Mouse (Mus musculus): ENCODE data around the gene Snai3. TPM values are rescaled to one million over a fixed set of nuclear protein-coding genes. Genes with fewer than 3 reads are reported as not detected.

Gene Snai3
- polyA plus RNA-seq, 1 experiment from 2014 or later = 1.2 TPM

DNA sequence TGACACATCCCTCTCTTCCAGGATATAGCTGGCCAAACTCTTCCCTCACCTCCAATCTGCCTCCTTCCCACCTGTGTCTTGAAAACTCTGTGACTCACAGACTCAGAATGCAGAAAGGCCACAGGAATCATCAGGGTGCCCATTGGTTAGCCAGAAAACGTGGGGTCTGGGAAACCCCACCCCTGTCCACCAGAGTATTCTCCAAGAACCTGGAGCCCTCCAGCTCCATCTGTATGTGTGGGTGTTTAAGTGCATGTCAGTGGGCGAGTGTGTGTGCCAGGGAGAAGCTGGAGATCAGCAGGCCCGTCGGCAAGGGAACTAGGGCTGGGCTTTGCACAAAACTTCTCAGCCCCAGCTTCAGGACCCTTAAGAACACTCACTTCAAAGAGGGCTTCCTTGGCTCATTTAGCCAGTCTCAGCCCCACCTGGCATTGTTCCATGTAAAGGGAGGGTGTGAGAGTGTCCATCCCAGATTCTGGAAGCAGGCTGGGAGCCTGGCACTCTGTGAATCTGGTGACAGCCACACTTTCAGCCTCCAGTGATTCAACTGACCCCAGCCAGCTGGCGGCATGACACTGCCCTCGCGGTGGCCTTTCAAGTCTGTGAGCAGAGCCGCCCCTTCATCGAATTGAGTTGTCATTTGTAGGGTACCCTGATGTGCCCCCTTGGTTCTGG lies 40.5 kb downstream of the Snai3 start:
- DNase-seq (ENCODE audit: low spot score) (peak; percentile 54), ATAC-seq (peak; percentile 66)
- Histone ChIP-seq H3K4me2 (replicated peaks; ENCODE audit: low read depth, low read length) (no peak overlapping the region), H3K9ac (replicated peaks; ENCODE audit: low read depth) (no peak overlapping the region), H3K27me3 (replicated peaks; ENCODE audit: insufficient read depth, low read length) (no peaks in the 10 kb centered on the region), H3K4me3 (ENCODE audit: low read depth, low read length) (no peak overlapping the region), H3K27ac (ENCODE audit: low read length) (no peak overlapping the region), H3K9me3 (ENCODE audit: low read length) (no peaks in the 10 kb centered on the region), H3K36me3 (ENCODE audit: insufficient read depth, low read length) (peaks cover 9% of the 10 kb centered on the region; the same call in 1 of the 2 replicates), H3K4me1 (ENCODE audit: insufficient read depth, low read depth, low read length) (no peaks in the 10 kb centered on the region)
- 30% methylated on average over 9 of the region's 9 CpGs for WGBS
- no peak for TF ChIP-seq EP300 (IDR thresholded peaks at IDR 0.05)
- no peak for TF ChIP-seq CTCF (IDR thresholded peaks at IDR 0.05)

DNA sequence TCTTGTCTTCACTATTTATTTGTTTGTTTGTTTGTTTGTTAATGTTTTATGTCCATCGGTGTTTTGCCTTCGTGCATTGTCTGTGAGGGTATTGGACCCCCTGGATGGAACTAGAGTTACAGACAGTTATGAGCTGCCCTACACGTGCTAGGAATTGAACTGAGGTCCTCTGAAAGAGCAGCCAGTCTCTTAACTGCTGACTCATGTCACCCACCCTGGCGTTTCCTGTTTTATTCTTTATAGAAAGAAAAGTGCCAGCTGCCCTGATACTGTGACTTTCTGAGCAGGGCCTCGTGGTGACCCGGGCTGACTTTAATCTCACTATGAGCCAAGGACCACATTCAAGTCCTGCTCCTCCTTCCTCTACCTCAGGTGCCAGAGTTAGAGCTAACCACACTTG lies 45.0 kb downstream of the Snai3 start:
- no peak for DNase-seq (ENCODE audit: low spot score)
- Histone ChIP-seq H3K4me3 (ENCODE audit: low read depth, low read length) (no peak overlapping the region), H3K9me3 (ENCODE audit: low read length) (no peaks in the 10 kb centered on the region), H3K4me2 (replicated peaks; ENCODE audit: low read depth, low read length) (no peak overlapping the region), H3K27ac (ENCODE audit: low read length) (no peak overlapping the region), H3K4me1 (ENCODE audit: insufficient read depth, low read depth, low read length) (no peaks in the 10 kb centered on the region), H3K27me3 (replicated peaks; ENCODE audit: insufficient read depth, low read length) (no peaks in the 10 kb centered on the region), H3K36me3 (ENCODE audit: insufficient read depth, low read length) (peaks cover 41% of the 10 kb centered on the region), H3K9ac (replicated peaks; ENCODE audit: low read depth) (no peak overlapping the region)
- no peak for ATAC-seq
- TF ChIP-seq EP300 (IDR thresholded peaks at IDR 0.05) = no peak
- no peak for TF ChIP-seq CTCF (IDR thresholded peaks at IDR 0.05)
- 77% methylated on average over 6 of the region's 6 CpGs for WGBS

DNA sequence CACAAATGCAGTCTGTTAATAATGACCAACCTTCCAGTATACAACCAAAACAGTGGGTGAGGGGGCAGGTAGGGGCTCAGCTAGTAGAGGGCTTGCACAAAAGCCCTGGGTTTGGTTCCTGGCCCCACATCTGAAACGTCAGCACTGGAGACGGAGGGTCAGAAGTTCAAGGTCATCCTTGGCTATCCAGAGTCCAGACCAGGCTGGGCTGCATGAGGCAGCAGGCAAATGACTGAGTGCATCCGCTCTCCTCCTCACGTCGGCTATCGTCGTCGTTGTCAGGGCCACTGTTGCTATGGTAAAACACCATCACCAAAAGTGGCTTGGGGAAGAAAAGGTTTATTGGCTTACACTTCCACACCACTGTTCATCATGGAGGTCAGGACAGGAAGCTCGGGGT lies 46.2 kb downstream of the Snai3 start:
- Histone ChIP-seq H3K9ac (replicated peaks; ENCODE audit: low read depth) (no peak overlapping the region), H3K36me3 (ENCODE audit: insufficient read depth, low read length) (peaks cover 48% of the 10 kb centered on the region), H3K27me3 (replicated peaks; ENCODE audit: insufficient read depth, low read length) (no peaks in the 10 kb centered on the region), H3K4me3 (ENCODE audit: low read depth, low read length) (no peak overlapping the region), H3K27ac (ENCODE audit: low read length) (no peak overlapping the region), H3K9me3 (ENCODE audit: low read length) (no peaks in the 10 kb centered on the region), H3K4me1 (ENCODE audit: insufficient read depth, low read depth, low read length) (no peaks in the 10 kb centered on the region), H3K4me2 (replicated peaks; ENCODE audit: low read depth, low read length) (no peak overlapping the region)
- no peak for TF ChIP-seq CTCF (IDR thresholded peaks at IDR 0.05)
- no peak for TF ChIP-seq EP300 (IDR thresholded peaks at IDR 0.05)
- WGBS = 80% methylated on average over 9 of the region's 9 CpGs
- ATAC-seq (no peak), DNase-seq (ENCODE audit: low spot score) (no peak)

DNA sequence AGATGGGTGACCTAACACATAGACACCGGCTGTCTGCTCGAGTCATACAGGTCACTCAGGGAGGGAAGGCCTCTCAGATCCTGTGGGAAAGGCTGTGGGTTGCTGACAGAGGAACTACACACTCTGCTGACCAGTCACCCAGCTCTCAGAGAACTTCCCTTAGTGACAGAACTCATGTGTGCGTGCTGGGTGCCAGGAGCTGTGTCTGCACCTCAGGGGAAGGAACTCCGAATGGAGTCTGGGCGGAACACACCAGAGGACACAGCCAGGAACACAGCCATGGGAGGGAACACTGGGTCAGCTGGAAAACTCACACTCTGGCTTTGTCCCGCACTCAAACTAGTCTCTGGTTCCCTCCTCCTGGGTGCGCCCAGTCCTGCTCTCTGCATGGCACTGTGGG lies 52.9 kb downstream of the Snai3 start:
- Histone ChIP-seq H3K4me2 (replicated peaks; ENCODE audit: low read depth, low read length) (no peak overlapping the region), H3K9me3 (ENCODE audit: low read length) (no peaks in the 10 kb centered on the region), H3K27me3 (replicated peaks; ENCODE audit: insufficient read depth, low read length) (no peaks in the 10 kb centered on the region), H3K27ac (ENCODE audit: low read length) (no peak overlapping the region), H3K9ac (replicated peaks; ENCODE audit: low read depth) (no peak overlapping the region), H3K36me3 (ENCODE audit: insufficient read depth, low read length) (peaks cover 71% of the 10 kb centered on the region), H3K4me3 (ENCODE audit: low read depth, low read length) (no peak overlapping the region), H3K4me1 (ENCODE audit: insufficient read depth, low read depth, low read length) (no peaks in the 10 kb centered on the region)
- ATAC-seq (no peak), DNase-seq (ENCODE audit: low spot score) (no peak)
- 91% methylated on average over 7 of the region's 7 CpGs for WGBS
- no peak for TF ChIP-seq CTCF (IDR thresholded peaks at IDR 0.05)
- TF ChIP-seq EP300 (IDR thresholded peaks at IDR 0.05) = no peak

DNA sequence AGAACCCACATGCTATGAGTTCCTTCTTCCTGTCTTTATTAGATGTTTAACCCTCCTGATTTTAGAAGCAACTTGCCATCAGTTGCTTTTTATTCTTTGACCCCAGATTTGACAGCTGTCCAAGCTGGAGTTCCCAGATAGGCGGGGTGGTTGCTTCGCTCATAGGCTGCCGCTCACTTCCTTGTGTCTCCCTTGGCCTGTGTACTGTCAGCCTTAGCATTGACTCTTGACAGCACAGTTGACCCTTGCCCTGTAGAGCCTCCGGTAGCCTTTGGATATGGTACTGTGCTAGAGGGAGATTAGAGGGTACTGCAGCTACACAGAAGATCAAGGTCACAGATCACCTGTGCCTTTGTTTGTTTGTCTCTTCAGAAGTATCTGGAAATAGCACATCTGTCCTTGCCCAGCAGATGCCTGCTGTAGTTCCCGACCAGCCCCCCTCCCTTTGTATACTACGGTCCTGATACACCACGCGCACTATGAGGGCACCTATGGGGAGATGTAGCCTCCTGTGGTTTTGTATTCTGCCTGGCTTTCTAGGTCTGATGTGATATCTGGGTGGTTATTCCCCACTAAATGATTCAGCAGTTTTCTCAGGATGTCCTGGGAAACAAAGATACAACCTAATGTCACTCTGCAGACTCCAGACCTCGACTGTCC lies 55.3 kb downstream of the Snai3 start:
- H3K27me3 ChIP-seq (replicated peaks; ENCODE audit: insufficient read depth, low read length) = no peaks in the 10 kb centered on the region
- H3K27ac ChIP-seq (ENCODE audit: low read length) = no peak overlapping the region
- 84% methylated on average over 9 of the region's 9 CpGs for WGBS
- H3K4me1 ChIP-seq (ENCODE audit: insufficient read depth, low read depth, low read length) = no peaks in the 10 kb centered on the region
- H3K4me3 ChIP-seq (ENCODE audit: low read depth, low read length) = no peak overlapping the region
- no peak for DNase-seq (ENCODE audit: low spot score)
- peaks cover 59% of the 10 kb centered on the region for H3K36me3 ChIP-seq (ENCODE audit: insufficient read depth, low read length)
- H3K9me3 ChIP-seq (ENCODE audit: low read length) = no peaks in the 10 kb centered on the region
- no peak for ATAC-seq
- TF ChIP-seq CTCF (IDR thresholded peaks at IDR 0.05) = no peak
- TF ChIP-seq EP300 (IDR thresholded peaks at IDR 0.05) = no peak
- H3K9ac ChIP-seq (replicated peaks; ENCODE audit: low read depth) = no peak overlapping the region
- no peak overlapping the region for H3K4me2 ChIP-seq (replicated peaks; ENCODE audit: low read depth, low read length)

Small RNAs within 50 kb of the gene (microRNA-seq; reads per million reads assigned to microRNA genes)
- gene Gm24366 = not detected

Other genes with a start within 250 kb of the Snai3 start
- gene Zfpm1, start 178.6 kb downstream of the Snai3 start, polyA plus RNA-seq (2015; fragmentation: Nextera tagmentation; extraction: Ambion mirVana) = 1.5 and 1.7 TPM in 2 replicates
- gene Trhr2, start 100.0 kb downstream of the Snai3 start, polyA plus RNA-seq (2015; fragmentation: Nextera tagmentation; extraction: Ambion mirVana) = not detected in 2 replicates
- gene Zc3h18, start 84.1 kb downstream of the Snai3 start, polyA plus RNA-seq (2015; fragmentation: Nextera tagmentation; extraction: Ambion mirVana) = 20.2 and 22.2 TPM in 2 replicates
- not detected in 2 replicates for gene Il17c, start 38.7 kb downstream of the Snai3 start, polyA plus RNA-seq (2015; fragmentation: Nextera tagmentation; extraction: Ambion mirVana)
- gene Cyba, start 27.8 kb downstream of the Snai3 start, polyA plus RNA-seq (2015; fragmentation: Nextera tagmentation; extraction: Ambion mirVana) = 401 and 429 TPM in 2 replicates
- 29.2 and 31.2 TPM in 2 replicates for gene Mvd, start 17.3 kb downstream of the Snai3 start, polyA plus RNA-seq (2015; fragmentation: Nextera tagmentation; extraction: Ambion mirVana)
- 49.4 and 52.7 TPM in 2 replicates for gene Rnf166, start 15.3 kb upstream of the Snai3 start, polyA plus RNA-seq (2015; fragmentation: Nextera tagmentation; extraction: Ambion mirVana)
- gene Ctu2, start 15.4 kb upstream of the Snai3 start, polyA plus RNA-seq (2015; fragmentation: Nextera tagmentation; extraction: Ambion mirVana) = 21.2 and 25.9 TPM in 2 replicates
- gene Piezo1, start 90.6 kb upstream of the Snai3 start, polyA plus RNA-seq (2015; fragmentation: Nextera tagmentation; extraction: Ambion mirVana) = 27.3 and 31.3 TPM in 2 replicates
- 7.4 and 7.7 TPM in 2 replicates for gene Cdt1, start 107.3 kb upstream of the Snai3 start, polyA plus RNA-seq (2015; fragmentation: Nextera tagmentation; extraction: Ambion mirVana)
- 203 and 206 TPM in 2 replicates for gene Aprt, start 116.2 kb upstream of the Snai3 start, polyA plus RNA-seq (2015; fragmentation: Nextera tagmentation; extraction: Ambion mirVana)
- gene Galns, start 150.7 kb upstream of the Snai3 start, polyA plus RNA-seq (2015; fragmentation: Nextera tagmentation; extraction: Ambion mirVana) = 14.3 and 14.5 TPM in 2 replicates
- 66.8 and 70.0 TPM in 2 replicates for gene Trappc2l, start 150.9 kb upstream of the Snai3 start, polyA plus RNA-seq (2015; fragmentation: Nextera tagmentation; extraction: Ambion mirVana)
- 0.12 TPM in 1 of 2 replicates, not detected in the other for gene Pabpn1l, start 162.0 kb upstream of the Snai3 start, polyA plus RNA-seq (2015; fragmentation: Nextera tagmentation; extraction: Ambion mirVana)
- gene Cbfa2t3, start 238.4 kb upstream of the Snai3 start, polyA plus RNA-seq (2015; fragmentation: Nextera tagmentation; extraction: Ambion mirVana) = 15.0 and 17.0 TPM in 2 replicates